Mouse (Mus musculus) heart, embryonic 12.5 days (tissue): Measurements from ENCODE around the gene Bscl2. TPM values are rescaled to one million over a fixed set of nuclear protein-coding genes. Genes with fewer than 3 reads are reported as not detected.
"Not testable (repeated sequence)": the region's sequence is repeated elsewhere in the genome, so short reads cannot be mapped to it uniquely, and the experiment has no call there.

ENCODE experiments used
- ATAC-seq: fragments of 200-750 bp; cut with Nextera tagmentation; 2 replicates; pipeline ENCODE4 v1.8.0; 2017; ENCODE audit warnings: moderate TSS enrichment, moderate library complexity; ENCODE audit not compliant: insufficient number of reproducible peaks, low FRiP score
- H3K27ac ChIP-seq: fragments of 300-500 bp; sonication (generic); 2 replicates; pipeline ENCODE4 v1.5.1; 2016; ENCODE audit warnings: mild to moderate bottlenecking, moderate library complexity; ENCODE audit not compliant: poor library complexity, severe bottlenecking
- H3K27me3 ChIP-seq: fragments of 300-500 bp; sonication (generic); replicated peaks from 2 replicates; pipeline ENCODE4 v1.6.1; 2016; ENCODE audit warnings: mild to moderate bottlenecking, moderate library complexity
- H3K36me3 ChIP-seq: fragments of 300-500 bp; sonication (generic); 2 replicates; pipeline ENCODE4 v1.6.1; 2016; ENCODE audit warnings: mild to moderate bottlenecking, moderate library complexity
- H3K4me1 ChIP-seq: fragments of 300-500 bp; sonication (generic); replicated peaks from 2 replicates; pipeline ENCODE4 v1.6.1; 2016; ENCODE audit warnings: mild to moderate bottlenecking
- H3K4me2 ChIP-seq: fragments of 300-500 bp; sonication (generic); 2 replicates; pipeline ENCODE4 v1.6.1; 2016; ENCODE audit warnings: mild to moderate bottlenecking, moderate library complexity
- H3K4me3 ChIP-seq: fragments of 300-500 bp; sonication (generic); 2 replicates; pipeline ENCODE4 v1.5.1; 2016; ENCODE audit warnings: mild to moderate bottlenecking
- H3K9ac ChIP-seq: fragments of 300-500 bp; sonication (generic); 2 replicates; pipeline ENCODE4 v1.6.1; 2016; ENCODE audit warnings: mild to moderate bottlenecking, moderate library complexity
- H3K9me3 ChIP-seq: fragments of 300-500 bp; sonication (generic); replicated peaks from 2 replicates; pipeline ENCODE4 v1.6.1; 2016; ENCODE audit warnings: mild to moderate bottlenecking, moderate library complexity
- whole genome bisulfite sequencing: fragments of 180-500 bp; shearing (Covaris S2); methylation state at CpG from one replicate; pipeline ENCODE4 v1.1.7; 2016; 5-methylcytosine and 5-hydroxymethylcytosine counted together
- polyA plus RNA-seq: library from polyadenylated mRNA; unstranded; fragments of >200 nt; fragmentation: Nextera tagmentation; extraction: Ambion mirVana; gene quantifications from 2 replicates; pipeline ENCODE4 v1.2.1, GENCODE M21; 2016

The Bscl2 gene
- polyA plus RNA-seq, 1 experiment from 2014 or later = 41.1 TPM

GRCm38 (mm10) chr19:8850402-8850901 lies 13.2 kb downstream of the Bscl2 start, which contains the start of gene Lrrn4cl:
Gene Lrrn4cl (plus strand): TSS chr19:8850768.
- 18% methylated on average over 7 of the region's 7 CpGs for WGBS
- Histone ChIP-seq H3K4me2 (peak within 1 kb of the TSS; percentile 44), H3K27me3 (no peaks in the 10 kb centered on the region), H3K9ac (0 out of 2 replicates have a peak within 1 kb of the TSS, but pooled peaks have one; percentile 44), H3K4me3 (no peak within 1 kb of the TSS), H3K9me3 (no peaks in the 10 kb centered on the region), H3K27ac (peak within 1 kb of the TSS; percentile 55), H3K4me1 (peaks cover 9% of the 10 kb centered on the region), H3K36me3 (peaks cover 33% of the 10 kb centered on the region)
- peak; percentile 44; the same call in 1 of the 2 replicates for ATAC-seq

GRCm38 (mm10) chr19:8851639-8852038 lies 14.4 kb downstream of the Bscl2 start:
- Histone ChIP-seq H3K27ac (no peak overlapping the region), H3K9me3 (no peaks in the 10 kb centered on the region), H3K4me2 (no peak overlapping the region), H3K36me3 (peaks cover 21% of the 10 kb centered on the region), H3K27me3 (no peaks in the 10 kb centered on the region), H3K4me3 (no peak overlapping the region), H3K4me1 (peaks cover 9% of the 10 kb centered on the region), H3K9ac (no peak overlapping the region)
- no peak for ATAC-seq
- WGBS = 46% methylated on average over 7 of the region's 7 CpGs

GRCm38 (mm10) chr19:8852236-8852928 lies 15.1 kb downstream of the Bscl2 start:
- WGBS = 56% methylated on average over 10 of the region's 10 CpGs
- Histone ChIP-seq H3K27ac (no peak overlapping the region), H3K4me2 (no peak overlapping the region), H3K36me3 (peaks cover 14% of the 10 kb centered on the region), H3K4me1 (peaks cover 9% of the 10 kb centered on the region), H3K4me3 (no peak overlapping the region), H3K27me3 (no peaks in the 10 kb centered on the region), H3K9ac (no peak overlapping the region), H3K9me3 (no peaks in the 10 kb centered on the region)
- ATAC-seq = no peak

- Histone ChIP-seq H3K27me3 (no peaks in the 10 kb centered on the region), H3K4me1 (peaks cover 9% of the 10 kb centered on the region), H3K9me3 (no peaks in the 10 kb centered on the region), H3K36me3 (peaks cover 7% of the 10 kb centered on the region), H3K9ac (no peak overlapping the region), H3K4me2 (no peak overlapping the region), H3K27ac (no peak overlapping the region), H3K4me3 (no peak overlapping the region)
- WGBS = 78% methylated on average over 3 of the region's 3 CpGs
- ATAC-seq = no peak
Measured at GRCm38 (mm10) chr19:8853117-8853516, 15.8 kb downstream of the Bscl2 start.

GRCm38 (mm10) chr19:8857689-8858088 lies 20.4 kb downstream of the Bscl2 start:
- no peak overlapping the region for H3K27ac ChIP-seq
- H3K4me3 ChIP-seq = no peak overlapping the region
- H3K4me1 ChIP-seq = no peaks in the 10 kb centered on the region
- no peak for ATAC-seq
- H3K9me3 ChIP-seq = no peaks in the 10 kb centered on the region
- H3K27me3 ChIP-seq = no peaks in the 10 kb centered on the region
- no peak overlapping the region for H3K4me2 ChIP-seq
- H3K9ac ChIP-seq = no peak overlapping the region
- WGBS = 37% methylated on average over 4 of the region's 4 CpGs
- H3K36me3 ChIP-seq = no peaks in the 10 kb centered on the region

GRCm38 (mm10) chr19:8859018-8859417 lies 21.8 kb downstream of the Bscl2 start:
- Histone ChIP-seq H3K4me3 (no peak overlapping the region), H3K4me2 (no peak overlapping the region), H3K9me3 (no peaks in the 10 kb centered on the region), H3K4me1 (no peaks in the 10 kb centered on the region), H3K9ac (no peak overlapping the region), H3K36me3 (no peaks in the 10 kb centered on the region), H3K27ac (no peak overlapping the region), H3K27me3 (no peaks in the 10 kb centered on the region)
- ATAC-seq = no peak
- 10% methylated on average over 1 of the region's 1 CpGs for WGBS

- Histone ChIP-seq H3K4me2 (no peak overlapping the region), H3K4me1 (no peaks in the 10 kb centered on the region), H3K27me3 (no peaks in the 10 kb centered on the region), H3K4me3 (no peak overlapping the region), H3K27ac (no peak overlapping the region), H3K9ac (no peak overlapping the region), H3K36me3 (no peaks in the 10 kb centered on the region), H3K9me3 (no peaks in the 10 kb centered on the region)
- 73% methylated on average over 6 of the region's 6 CpGs for WGBS
- ATAC-seq = no peak
Measured at GRCm38 (mm10) chr19:8864265-8864664, 27.0 kb downstream of the Bscl2 start.

- 74% methylated on average over 3 of the region's 3 CpGs for WGBS
- Histone ChIP-seq H3K4me1 (peaks cover 12% of the 10 kb centered on the region), H3K4me2 (peak overlapping the region; percentile 92), H3K4me3 (peak overlapping the region; percentile 84), H3K36me3 (peaks cover 24% of the 10 kb centered on the region)
- not testable (repeated sequence) for H3K9ac ChIP-seq, H3K9me3 ChIP-seq, H3K27ac ChIP-seq, H3K27me3 ChIP-seq, ATAC-seq
Measured at GRCm38 (mm10) chr19:8870381-8870780, 33.1 kb downstream of the Bscl2 start.

- H3K27ac ChIP-seq = peak overlapping the region; percentile 76
- peak; percentile 15 for ATAC-seq
- peak overlapping the region; percentile 93 for H3K9ac ChIP-seq
Measured at GRCm38 (mm10) chr19:8870838-8871237, 33.6 kb downstream of the Bscl2 start.

GRCm38 (mm10) chr19:8871267-8872186 lies 34.3 kb downstream of the Bscl2 start, which contains the start of gene Ubxn1:
Gene Ubxn1 (plus strand): TSS chr19:8871496.
- Histone ChIP-seq H3K9ac (peak within 1 kb of the TSS; percentile 93), H3K27me3 (no peaks in the 10 kb centered on the region), H3K4me3 (peak within 1 kb of the TSS; percentile 84), H3K27ac (peak within 1 kb of the TSS; percentile 76), H3K4me1 (peaks cover 12% of the 10 kb centered on the region), H3K36me3 (peaks cover 35% of the 10 kb centered on the region), H3K4me2 (peak within 1 kb of the TSS; percentile 92), H3K9me3 (no peaks in the 10 kb centered on the region)
- peak; percentile 99 for ATAC-seq
- 1% methylated on average over 59 of the region's 59 CpGs for WGBS

More at GRCm38 (mm10) chr19:8870838-8871237, 33.6 kb downstream of the Bscl2 start:
- Histone ChIP-seq H3K9me3 (no peaks in the 10 kb centered on the region), H3K4me1 (peaks cover 12% of the 10 kb centered on the region), H3K36me3 (peaks cover 28% of the 10 kb centered on the region), H3K4me3 (peak overlapping the region; percentile 84), H3K4me2 (peak overlapping the region; percentile 92), H3K27me3 (no peaks in the 10 kb centered on the region)
- 43% methylated on average over 9 of the region's 9 CpGs for WGBS
